Mouse (Mus musculus): ENCODE data around the gene Ccn6.
A peak's percentile ranks its signal among the peaks of the same experiment; 100 is the strongest.

Gene Ccn6

GRCm38 (mm10) chr10:39162666-39163484 is 719 bp downstream of the Ccn6 start:
- no peak for DNase-seq (ENCODE audit: low read depth, low spot score)

- DNase-seq (ENCODE audit: low read depth, low spot score), result no peak
Observed at GRCm38 (mm10) chr10:39161406-39161805, 2.2 kb downstream of the Ccn6 start.

GRCm38 (mm10) chr10:39158306-39158705 is 5.3 kb downstream of the Ccn6 start:
- DNase-seq (ENCODE audit: low read depth, low spot score), result no peak

GRCm38 (mm10) chr10:39157321-39157720 is 6.3 kb downstream of the Ccn6 start:
- DNase-seq (ENCODE audit: low read depth, low spot score), result no peak

GRCm38 (mm10) chr10:39156719-39157118 is 6.9 kb downstream of the Ccn6 start:
- DNase-seq (ENCODE audit: low read depth, low spot score), result no peak

GRCm38 (mm10) chr10:39142216-39142615 is 21.4 kb downstream of the Ccn6 start:
- DNase-seq (ENCODE audit: low read depth, low spot score), result no peak

GRCm38 (mm10) chr10:39141401-39141800 is 22.2 kb downstream of the Ccn6 start:
- DNase-seq (ENCODE audit: low read depth, low spot score), result no peak

GRCm38 (mm10) chr10:39140843-39141242 is 22.8 kb downstream of the Ccn6 start:
- DNase-seq (ENCODE audit: low read depth, low spot score), result no peak

GRCm38 (mm10) chr10:39138761-39139160 is 24.8 kb downstream of the Ccn6 start:
- no peak for DNase-seq (ENCODE audit: low read depth, low spot score)

GRCm38 (mm10) chr10:39137766-39138165 is 25.8 kb downstream of the Ccn6 start:
- no peak for DNase-seq (ENCODE audit: low read depth, low spot score)

- DNase-seq (ENCODE audit: low read depth, low spot score), result peak; percentile 86
Observed at GRCm38 (mm10) chr10:39133462-39134310, 29.9 kb downstream of the Ccn6 start, which contains the start of the genes Fam229b and Tube1. Gene Fam229b, minus strand, starts transcription at chr10:39133914. Gene Tube1, plus strand, starts transcription at chr10:39133976.

- no peak for DNase-seq (ENCODE audit: low read depth, low spot score)
Observed at GRCm38 (mm10) chr10:39121412-39121811, 42.2 kb downstream of the Ccn6 start.

GRCm38 (mm10) chr10:39109489-39109874 is 54.1 kb downstream of the Ccn6 start:
- DNase-seq (ENCODE audit: low read depth, low spot score), result no peak

GRCm38 (mm10) chr10:39108837-39109488 is 54.6 kb downstream of the Ccn6 start:
- DNase-seq (ENCODE audit: low read depth, low spot score), result no peak

GRCm38 (mm10) chr10:39106935-39107334 is 56.7 kb downstream of the Ccn6 start:
- DNase-seq (ENCODE audit: low read depth, low spot score), result no peak

GRCm38 (mm10) chr10:39106413-39106812 is 57.2 kb downstream of the Ccn6 start:
- no peak for DNase-seq (ENCODE audit: low read depth, low spot score)

- DNase-seq (ENCODE audit: low read depth, low spot score), result no peak
Observed at GRCm38 (mm10) chr10:39104803-39105449, 58.7 kb downstream of the Ccn6 start.
